Mouse (Mus musculus) cerebellum, postnatal 4 days (tissue): ENCODE data around the gene Thap11.

Experiments
- DNase-seq, 2 experiments: peaks; one replicate each; pipeline ENCODE4 v3.0.0; 2022; ENCODE audit warnings: low spot score in 2 of 2, mixed read lengths in 1 of 2

Thap11 gene

DNA sequence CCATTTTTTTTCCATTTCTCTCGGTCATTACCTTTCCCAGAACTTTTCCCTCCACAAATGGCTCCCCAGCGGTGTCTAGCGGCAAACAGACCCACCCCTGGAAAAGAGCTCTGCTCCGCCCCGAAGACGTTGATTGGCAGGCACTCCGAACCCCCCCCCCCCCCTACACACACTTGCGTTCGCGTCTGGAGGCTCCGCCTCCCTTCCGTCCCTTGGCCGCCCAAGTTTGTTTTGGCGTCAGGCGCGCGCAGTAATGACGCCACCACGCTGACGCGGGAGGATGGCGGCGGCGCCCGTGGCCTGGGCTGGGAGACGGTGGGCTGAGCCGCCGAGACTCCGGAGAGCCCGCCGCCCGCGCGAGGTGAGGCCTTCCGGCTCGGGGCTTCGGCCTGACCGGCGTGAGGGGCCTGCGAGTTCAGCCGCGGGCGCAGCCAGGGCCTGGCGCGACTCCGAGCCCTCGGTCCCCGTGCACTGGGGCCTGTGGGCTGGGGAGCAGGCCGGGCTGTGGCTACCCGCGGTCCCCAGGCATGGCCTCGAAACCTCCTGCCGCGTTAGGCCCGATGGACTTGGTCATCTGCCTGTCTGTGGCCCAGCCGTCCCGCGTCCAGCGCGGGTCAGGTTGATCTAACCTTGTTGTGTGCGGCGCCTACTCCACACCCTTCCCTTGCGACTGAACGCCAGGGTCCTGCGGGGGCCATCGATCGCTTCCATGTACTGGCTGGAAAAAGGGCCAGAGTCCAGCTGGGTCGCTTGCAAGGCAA is 45.4 kb downstream of the Thap11 start, which contains the start of gene Pskh1:
TSS of gene Pskh1 (plus strand) at position 262 of the 761 bp plus-strand sequence.
- peak; percentile 91 to 95 for DNase-seq

DNA sequence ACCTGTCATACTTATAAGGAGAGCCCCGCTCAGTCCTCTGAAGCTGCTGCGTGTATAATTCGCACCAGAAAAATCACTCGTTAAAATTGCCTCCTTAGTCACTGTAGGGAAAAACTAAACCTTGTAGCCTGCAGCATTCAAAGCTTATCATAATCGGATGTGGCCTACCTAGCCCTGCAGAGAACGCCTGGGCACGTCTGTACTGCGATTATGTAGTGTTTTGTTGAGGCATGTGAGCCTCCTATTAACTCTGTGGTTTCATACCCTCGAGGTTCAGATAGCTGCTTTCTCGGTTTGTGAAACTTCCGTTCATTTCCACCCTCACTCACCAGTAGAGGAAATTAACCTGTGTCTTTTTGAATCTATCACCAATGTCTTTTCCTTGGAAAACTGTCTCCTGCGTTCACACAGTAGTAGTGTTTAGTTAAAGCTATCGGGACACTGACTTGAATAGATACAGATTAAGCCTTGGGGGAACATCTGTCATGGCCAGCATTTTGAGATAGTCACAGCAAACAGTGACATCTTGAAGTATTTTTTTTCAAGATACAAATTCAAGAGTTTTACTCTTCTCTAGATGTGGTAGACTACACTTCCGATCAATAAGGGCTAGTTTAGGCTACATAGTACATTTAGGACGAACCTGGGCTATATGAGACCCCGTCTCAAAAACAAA is 46.1 kb downstream of the Thap11 start:
- no peak for DNase-seq
